Mouse (Mus musculus) erythroblast, embryonic 14.5 days (primary cell): Measurements from ENCODE around the gene Chaf1a.

ENCODE experiments used
- GATA1 ChIP-seq: IDR thresholded peaks from 2 replicates; pipeline ENCODE4 v1.6.1; 2012; ENCODE audit warnings: low read length, inconsistent platforms, mixed read lengths
- TAL1 ChIP-seq: IDR thresholded peaks from 3 replicates; pipeline ENCODE4 v1.6.1; 2012; ENCODE audit warnings: low read length, inconsistent platforms, mixed read lengths

- TF ChIP-seq TAL1 (no peak), GATA1 (no peak)
Measured at GRCm38 (mm10) chr17:56021161-56021910, 18.9 kb upstream of the Chaf1a start.
